Mouse (Mus musculus) erythroblast, embryonic 14.5 days (primary cell): ENCODE measurements around the gene Clec18a.

Experiments
- GATA1 ChIP-seq: IDR thresholded peaks from 2 replicates; pipeline ENCODE4 v1.6.1; 2012; ENCODE audit warnings: low read length, inconsistent platforms, mixed read lengths
- TAL1 ChIP-seq: IDR thresholded peaks from 3 replicates; pipeline ENCODE4 v1.6.1; 2012; ENCODE audit warnings: low read length, inconsistent platforms, mixed read lengths

GRCm38 (mm10) chr8:111079461-111079860 is 12.8 kb downstream of the Clec18a start:
- no peak for TF ChIP-seq GATA1
- no peak for TF ChIP-seq TAL1
